Comparison of ENCODE assay signal across 8 mouse cellular contexts in the genomic region with DNA sequence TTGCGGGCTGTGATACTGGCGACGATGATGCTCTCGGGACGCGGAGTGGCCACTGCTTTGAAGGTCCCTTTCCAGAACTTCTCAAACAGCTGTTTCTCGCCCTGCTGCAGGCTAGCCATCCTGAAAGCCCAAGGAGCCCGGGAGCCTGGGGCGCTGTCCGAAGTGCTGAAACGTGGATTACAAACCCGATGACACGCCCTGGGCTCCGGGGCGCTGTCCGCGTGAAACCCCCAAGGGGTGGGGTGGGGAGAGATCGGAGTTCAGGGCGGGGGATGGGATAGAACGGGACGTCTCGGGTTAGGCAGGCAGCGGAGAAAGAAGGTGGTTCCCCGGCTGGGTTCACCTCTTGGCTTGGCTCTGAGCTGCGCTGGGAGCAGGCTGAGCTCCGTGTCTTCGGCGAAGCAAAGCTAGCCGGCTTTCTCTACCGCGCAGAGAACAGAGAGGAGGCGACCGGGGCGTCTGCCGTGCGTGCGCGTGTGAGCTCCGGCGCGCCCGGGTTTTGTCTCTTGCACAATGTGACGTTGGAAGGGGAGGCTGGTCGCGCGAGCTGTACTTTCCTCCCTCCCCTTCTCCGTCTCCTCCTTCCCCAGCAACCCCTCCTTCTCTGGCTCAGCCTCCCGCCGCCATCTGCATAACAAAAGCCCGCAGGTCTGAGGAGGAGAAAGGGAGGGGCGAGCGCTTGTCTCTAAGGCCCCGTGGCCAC. TPM values are rescaled to one million over a fixed set of nuclear protein-coding genes. Genes with fewer than 3 reads are reported as not detected.
A peak's percentile ranks its signal among the peaks of the same experiment; 100 is the strongest.
DNase-seq lines count a peak whose midpoint lies in the region; ATAC-seq lines count a peak whose summit lies in the region.

A gene (minus strand): TSS at position 472 of the 703 bp plus-strand sequence.

- no peaks in the 10 kb centered on the region for H3K9me3 ChIP-seq in forebrain, embryonic 13.5 days (replicated peaks)
- no peaks in the 10 kb centered on the region for H3K9me3 ChIP-seq in hindbrain, embryonic 12.5 days (replicated peaks)

- WGBS in forebrain, embryonic 13.5 days, result under 1% methylated on average over 45 of the region's 53 CpGs
- under 1% methylated on average over 53 of the region's 53 CpGs for WGBS in hindbrain, embryonic 12.5 days

- ATAC-seq in cerebellum, adult (ENCODE audit: insufficient number of reproducible peaks, low FRiP score, low TSS enrichment), result peak; percentile 75
- peak; percentile 90 for ATAC-seq in forebrain, embryonic 13.5 days
- ATAC-seq in hindbrain, embryonic 12.5 days (ENCODE audit: low FRiP score), result peak; percentile 86

- H3K27me3 ChIP-seq in forebrain, embryonic 13.5 days, result no peaks in the 10 kb centered on the region
- peaks cover 8% of the 10 kb centered on the region for H3K27me3 ChIP-seq in hindbrain, embryonic 12.5 days

- peak within 1 kb of the TSS; percentile 78 for H3K4me3 ChIP-seq in forebrain, embryonic 13.5 days
- H3K4me3 ChIP-seq in hindbrain, embryonic 12.5 days, result peak within 1 kb of the TSS; percentile 63

- peak within 1 kb of the TSS; percentile 71 for H3K4me2 ChIP-seq in forebrain, embryonic 13.5 days
- H3K4me2 ChIP-seq in hindbrain, embryonic 12.5 days (replicated peaks), result peak within 1 kb of the TSS; percentile 72

- peak within 1 kb of the TSS; percentile 97 for H3K27ac ChIP-seq in forebrain, embryonic 13.5 days
- peak within 1 kb of the TSS; percentile 98 for H3K27ac ChIP-seq in hindbrain, embryonic 12.5 days

- H3K9ac ChIP-seq in forebrain, embryonic 13.5 days, result peak within 1 kb of the TSS; percentile 91
- peak within 1 kb of the TSS; percentile 75 for H3K9ac ChIP-seq in hindbrain, embryonic 12.5 days

- H3K4me1 ChIP-seq in forebrain, embryonic 13.5 days, result peaks cover 51% of the 10 kb centered on the region
- H3K4me1 ChIP-seq in hindbrain, embryonic 12.5 days, result peaks cover 33% of the 10 kb centered on the region

- DNase-seq in MN1 (ENCODE audit: low spot score), result peak; percentile 96
- DNase-seq in layer of hippocampus, postnatal 10 days (ENCODE audit: low spot score in 2 of 2), result peak; percentile 76 to 83
- DNase-seq in lung, postnatal 10 days, result peak; percentile 71
- DNase-seq in retina, embryonic 14.5 days (ENCODE audit: low spot score), result peak; percentile 86
- no peak for DNase-seq in natural killer cell, adult 2 months (ENCODE audit: low spot score in 2 of 2)

- no peaks in the 10 kb centered on the region for H3K36me3 ChIP-seq in forebrain, embryonic 13.5 days (ENCODE audit: poor library complexity, severe bottlenecking)
- no peaks in the 10 kb centered on the region for H3K36me3 ChIP-seq in hindbrain, embryonic 12.5 days

RNA-seq across cellular contexts. Expression of the gene that starts here (rescaled TPM):
- polyA plus RNA-seq in forebrain, embryonic 13.5 days (2015; fragmentation: Nextera tagmentation; extraction: Ambion mirVana), result 26.3 and 28.5 TPM in 2 replicates
- polyA plus RNA-seq in hindbrain, embryonic 12.5 days (2016; fragmentation: Nextera tagmentation; extraction: Ambion mirVana), result 20.7 and 20.9 TPM in 2 replicates
- 10 to 100 TPM; 38.3 to 38.8 TPM for total RNA-seq in layer of hippocampus, postnatal 10 days (2021)

Comparison
In these comparisons a context has a peak if more than half of its experiments do, and no peak if none do; other contexts are left out.
1. DNase-seq: peak in MN1 (single experiment), layer of hippocampus, postnatal 10 days (2 of 2), lung, postnatal 10 days (single experiment) and retina, embryonic 14.5 days (single experiment); none in natural killer cell, adult 2 months (0 of 2).
2. Peak in every context shown above with its lines, with median percentiles within 50 percentile points of each other: ATAC-seq.